Mouse (Mus musculus): ENCODE measurements around the gene Snx14.

DNA sequence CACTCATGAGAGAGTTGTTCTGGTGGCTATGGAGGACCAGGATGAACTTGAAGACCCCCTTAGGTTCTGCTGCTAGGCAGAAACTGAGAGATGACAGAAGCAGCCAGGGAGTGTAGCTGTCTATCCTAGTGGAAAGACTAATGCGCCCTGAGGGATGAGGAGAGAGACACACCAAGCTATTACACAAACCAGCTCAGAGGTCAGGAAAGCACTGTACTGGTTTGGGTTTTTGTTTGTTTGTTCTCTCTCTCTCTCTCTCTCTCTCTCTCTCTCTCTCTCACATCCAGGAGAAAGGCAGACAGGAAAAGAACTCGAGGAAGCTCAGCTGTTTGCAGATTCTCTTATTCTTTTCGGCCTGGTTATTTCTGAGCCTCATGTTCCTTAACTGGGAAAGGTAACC is 108.4 kb downstream of the Snx14 start:
- TF ChIP-seq CTCF (IDR thresholded peaks at IDR 0.05; ENCODE audit: low read depth) (no peak), EP300 (IDR thresholded peaks at IDR 0.05; ENCODE audit: low read depth) (no peak)

All from heart, postnatal 0 days (tissue).